Mouse (Mus musculus): ENCODE data around the gene Nmrk1.
"Not testable (repeated sequence)": the region's sequence is repeated elsewhere in the genome, so short reads cannot be mapped to it uniquely, and the experiment has no call there.

Nmrk1 gene

GRCm38 (mm10) chr19:18631644-18632219 is at the start of gene Nmrk1, which contains the start of gene Ostf1:
Gene Nmrk1, plus strand, starts transcription at chr19:18631950.
Gene Ostf1, minus strand, starts transcription at chr19:18631823.
- peak; percentile 99 for ATAC-seq (ENCODE audit: insufficient number of reproducible peaks, low FRiP score, low TSS enrichment)

- ATAC-seq (ENCODE audit: insufficient number of reproducible peaks, low FRiP score, low TSS enrichment), result no peak
These were observed 49.5 kb upstream of the Nmrk1 start for GRCm38 (mm10) chr19:18582226-18582625.

DNA sequence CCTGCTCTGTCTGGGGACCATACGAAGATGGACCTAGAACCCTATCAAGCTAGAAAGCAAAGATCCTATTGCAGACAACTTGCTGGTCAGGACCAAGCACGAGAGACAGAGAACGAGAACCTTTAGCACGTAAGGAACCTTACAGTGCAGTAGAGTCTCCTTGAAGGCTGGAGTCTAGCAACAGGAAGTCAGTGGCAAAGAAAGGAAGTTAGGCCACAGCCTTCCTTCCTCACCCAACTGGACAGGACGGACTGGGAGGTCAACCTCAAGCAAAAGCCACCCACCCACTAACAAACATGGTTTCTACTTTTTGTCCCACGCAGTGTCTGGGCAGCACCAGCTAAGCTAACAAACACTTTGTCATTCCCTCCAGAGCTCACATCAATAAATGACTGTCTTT is 48.9 kb upstream of the Nmrk1 start:
- no peak for ATAC-seq (ENCODE audit: insufficient number of reproducible peaks, low FRiP score, low TSS enrichment)

DNA sequence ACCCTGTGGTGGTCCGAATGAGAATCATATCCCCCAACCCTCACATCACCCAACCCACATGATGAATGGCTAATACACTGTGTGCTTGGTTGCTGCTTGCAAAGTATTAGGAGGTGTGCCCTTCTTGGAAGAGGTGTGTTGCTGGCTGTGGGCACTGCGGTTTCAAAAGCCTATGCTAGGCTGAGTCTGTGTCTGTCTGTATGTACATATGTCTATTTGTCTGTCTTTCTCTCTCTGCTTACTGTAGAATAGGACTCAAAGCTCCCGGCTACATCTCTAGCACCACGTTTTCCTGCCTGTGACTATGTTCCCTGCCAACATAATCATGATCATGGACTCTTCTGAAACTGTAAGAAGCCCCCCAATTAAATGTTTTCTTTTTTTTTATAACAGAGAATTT is 48.0 kb upstream of the Nmrk1 start:
- ATAC-seq (ENCODE audit: insufficient number of reproducible peaks, low FRiP score, low TSS enrichment), result no peak

GRCm38 (mm10) chr19:18584621-18585020 is 47.1 kb upstream of the Nmrk1 start:
- no peak for ATAC-seq (ENCODE audit: insufficient number of reproducible peaks, low FRiP score, low TSS enrichment)

GRCm38 (mm10) chr19:18587118-18587517 is 44.6 kb upstream of the Nmrk1 start:
- ATAC-seq (ENCODE audit: insufficient number of reproducible peaks, low FRiP score, low TSS enrichment), result no peak

GRCm38 (mm10) chr19:18588243-18588642 is 43.5 kb upstream of the Nmrk1 start:
- ATAC-seq (ENCODE audit: insufficient number of reproducible peaks, low FRiP score, low TSS enrichment), result no peak

GRCm38 (mm10) chr19:18588801-18589200 is 42.9 kb upstream of the Nmrk1 start:
- not testable (repeated sequence) for ATAC-seq (ENCODE audit: insufficient number of reproducible peaks, low FRiP score, low TSS enrichment)

DNA sequence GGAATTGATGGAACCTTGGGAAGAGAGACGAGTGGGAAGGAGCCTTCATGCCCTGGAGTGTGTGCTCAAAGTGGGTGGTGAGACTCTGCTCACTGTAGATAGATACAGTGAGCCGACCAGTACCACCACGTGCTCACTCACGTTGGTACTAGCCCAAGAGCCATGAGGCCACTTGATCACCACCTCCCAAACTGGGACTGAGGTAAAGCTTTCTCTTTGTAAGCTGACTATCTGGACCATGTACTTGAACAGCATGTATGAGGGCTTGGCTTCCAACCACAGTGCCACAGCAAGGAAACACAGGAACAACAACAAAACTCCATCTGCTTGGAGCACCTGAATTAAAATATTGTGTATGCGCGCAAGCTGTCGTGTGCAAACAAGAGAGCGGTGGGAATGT is 42.5 kb upstream of the Nmrk1 start:
- no peak for ATAC-seq (ENCODE audit: insufficient number of reproducible peaks, low FRiP score, low TSS enrichment)

DNA sequence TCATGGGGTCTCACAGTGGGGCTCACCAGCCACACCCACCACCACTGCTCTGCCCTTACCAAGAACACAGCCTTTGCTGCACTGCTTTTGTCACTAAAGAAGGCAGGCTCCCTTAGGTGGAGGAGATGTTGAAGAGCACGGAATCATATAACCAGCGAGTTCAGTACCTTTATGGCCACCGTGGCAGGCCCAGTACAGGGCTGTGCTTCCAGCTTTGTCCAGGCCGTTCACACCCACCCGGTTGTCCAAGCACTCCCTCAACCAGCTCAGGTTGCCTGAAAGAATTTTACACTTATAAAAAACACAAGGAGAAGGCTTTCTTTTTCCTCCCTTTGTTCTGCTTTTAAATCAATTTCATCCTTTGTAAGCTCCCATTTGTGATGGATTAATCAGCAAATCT is 41.5 kb upstream of the Nmrk1 start:
- no peak for ATAC-seq (ENCODE audit: insufficient number of reproducible peaks, low FRiP score, low TSS enrichment)

- ATAC-seq (ENCODE audit: insufficient number of reproducible peaks, low FRiP score, low TSS enrichment), result no peak
These were observed 40.8 kb upstream of the Nmrk1 start for GRCm38 (mm10) chr19:18590942-18591354.

GRCm38 (mm10) chr19:18592919-18593318 is 38.8 kb upstream of the Nmrk1 start:
- ATAC-seq (ENCODE audit: insufficient number of reproducible peaks, low FRiP score, low TSS enrichment), result no peak

- no peak for ATAC-seq (ENCODE audit: insufficient number of reproducible peaks, low FRiP score, low TSS enrichment)
These were observed 38.0 kb upstream of the Nmrk1 start for GRCm38 (mm10) chr19:18593722-18594121.

- ATAC-seq (ENCODE audit: insufficient number of reproducible peaks, low FRiP score, low TSS enrichment), result no peak
These were observed 34.9 kb upstream of the Nmrk1 start for GRCm38 (mm10) chr19:18596876-18597275.

DNA sequence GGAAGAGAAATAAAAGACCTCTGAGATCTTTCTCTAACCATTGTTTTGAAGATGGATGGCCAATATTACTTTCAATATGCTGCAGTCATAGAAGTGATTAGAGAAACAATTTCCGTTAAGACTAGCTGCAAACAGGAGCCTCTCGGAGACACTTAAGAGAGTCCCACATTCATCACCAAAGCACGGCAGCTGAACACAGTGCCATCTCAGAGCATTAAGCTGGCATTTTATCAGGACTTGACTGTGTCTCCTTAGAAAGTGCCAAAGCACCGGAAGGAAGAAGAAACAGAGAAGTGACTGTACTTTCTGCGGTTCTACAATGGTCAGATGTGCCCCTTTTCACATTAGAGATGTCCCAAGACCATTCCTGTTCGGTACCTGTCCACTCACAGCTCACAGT is 34.0 kb upstream of the Nmrk1 start:
- ATAC-seq (ENCODE audit: insufficient number of reproducible peaks, low FRiP score, low TSS enrichment), result no peak

DNA sequence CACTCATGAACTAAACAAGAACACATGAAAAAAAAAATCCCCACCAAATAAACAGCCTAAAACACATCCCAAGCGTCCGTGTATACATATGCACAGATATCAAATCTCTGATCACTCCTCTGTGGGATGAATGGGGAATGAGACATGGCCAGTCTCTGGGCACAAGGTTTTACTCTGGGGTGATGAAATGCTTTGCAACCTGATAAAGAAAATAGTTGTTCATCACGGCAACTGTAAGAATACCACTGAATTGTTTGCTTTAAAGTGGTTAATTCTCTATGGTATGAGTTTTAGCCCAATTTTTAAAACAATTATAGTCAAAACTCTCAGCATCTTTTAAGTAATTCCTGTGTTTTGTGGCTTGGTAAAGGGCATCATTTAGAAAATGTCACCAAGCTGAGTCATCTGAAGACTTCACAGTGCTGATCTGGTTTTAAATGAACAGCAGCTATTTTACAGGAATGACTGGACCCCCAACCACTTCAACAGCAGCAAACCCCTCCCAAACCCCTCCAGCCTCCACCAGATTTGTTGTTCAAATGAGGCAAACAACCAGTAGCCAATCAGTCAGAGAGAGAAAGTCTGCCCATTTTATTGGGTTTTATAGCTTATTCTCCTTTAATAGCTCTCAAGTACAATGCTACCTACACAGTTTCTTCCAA is 33.4 kb upstream of the Nmrk1 start:
- ATAC-seq (ENCODE audit: insufficient number of reproducible peaks, low FRiP score, low TSS enrichment), result no peak

- no peak for ATAC-seq (ENCODE audit: insufficient number of reproducible peaks, low FRiP score, low TSS enrichment)
These were observed 32.7 kb upstream of the Nmrk1 start for GRCm38 (mm10) chr19:18599051-18599450.

DNA sequence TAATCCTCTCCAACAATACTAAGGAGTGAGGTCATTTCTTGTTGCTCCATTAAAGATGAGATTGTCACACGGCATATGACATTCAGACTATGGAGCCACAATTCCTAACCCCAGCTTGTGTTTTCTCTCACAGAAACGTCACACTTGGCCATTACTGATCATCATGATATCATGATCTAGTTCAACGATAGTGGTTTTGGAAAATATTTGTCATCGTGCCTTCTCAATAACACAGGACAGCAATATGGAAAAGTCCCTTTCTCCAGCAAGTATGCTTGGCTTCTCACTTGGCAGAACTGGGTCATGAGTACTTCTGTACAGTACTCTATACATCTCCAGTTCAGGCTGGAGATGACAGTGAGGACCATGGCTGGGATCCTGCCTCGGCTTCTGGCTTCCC is 32.1 kb upstream of the Nmrk1 start:
- ATAC-seq (ENCODE audit: insufficient number of reproducible peaks, low FRiP score, low TSS enrichment), result no peak

GRCm38 (mm10) chr19:18600611-18601010 is 31.1 kb upstream of the Nmrk1 start:
- ATAC-seq (ENCODE audit: insufficient number of reproducible peaks, low FRiP score, low TSS enrichment), result 0 out of 2 replicates have a peak, but pooled peaks have one; percentile 39

DNA sequence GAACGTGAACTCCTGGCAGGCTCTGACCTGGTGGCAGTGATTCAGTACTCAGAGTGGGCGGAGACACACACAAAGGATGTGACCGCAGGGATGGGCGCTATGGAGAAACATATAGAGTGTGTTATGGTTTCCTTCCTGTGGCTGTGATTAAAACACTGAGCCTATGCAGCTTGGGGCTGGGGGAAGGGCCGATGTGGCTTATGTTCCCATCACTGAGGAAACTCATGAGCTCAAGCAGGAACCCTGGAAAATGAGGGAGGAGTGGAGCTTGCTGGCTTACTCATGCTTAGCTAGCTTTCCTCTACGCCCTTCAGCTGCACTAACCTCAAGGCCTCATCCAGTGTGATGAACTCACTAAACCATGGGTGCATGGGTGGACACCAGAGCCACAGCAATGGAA is 28.7 kb upstream of the Nmrk1 start:
- ATAC-seq (ENCODE audit: insufficient number of reproducible peaks, low FRiP score, low TSS enrichment), result no peak

DNA sequence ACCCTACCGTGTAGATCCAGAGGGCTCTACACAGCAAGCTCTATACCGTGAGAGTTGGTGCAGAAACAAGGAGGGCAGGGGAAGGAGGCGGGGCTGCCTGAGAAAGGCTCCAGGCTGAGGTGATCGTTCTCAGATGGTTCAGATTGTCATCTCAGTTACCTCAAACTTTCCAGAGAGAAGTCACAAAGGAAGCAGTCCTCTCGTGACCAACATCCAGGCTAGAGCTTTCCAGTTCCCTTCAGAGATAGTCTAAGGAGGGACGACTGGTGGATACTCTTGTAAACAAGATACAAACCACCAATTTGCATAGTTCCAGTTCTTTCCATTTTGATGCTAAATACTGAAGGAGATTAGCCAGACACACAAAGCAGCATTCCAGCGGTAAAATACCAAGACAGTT is 23.8 kb upstream of the Nmrk1 start:
- no peak for ATAC-seq (ENCODE audit: insufficient number of reproducible peaks, low FRiP score, low TSS enrichment)

- no peak for ATAC-seq (ENCODE audit: insufficient number of reproducible peaks, low FRiP score, low TSS enrichment)
These were observed 22.8 kb upstream of the Nmrk1 start for GRCm38 (mm10) chr19:18608975-18609374.

Measured in cerebellum, adult (tissue).